Mouse (Mus musculus): ENCODE measurements around the gene Lyrm2. TPM values are rescaled to one million over a fixed set of nuclear protein-coding genes. Genes with fewer than 3 reads are reported as not detected.

Lyrm2 gene
- total RNA-seq, 4 experiments from 2014 or later: 34.9 to 41.7 (median 39.5) TPM

Other genes starting within 250 kb of the Lyrm2 start
- gene Gja10, start 197.5 kb upstream of the Lyrm2 start, total RNA-seq (2022): not detected
- gene Casp8ap2, start 184.8 kb upstream of the Lyrm2 start, total RNA-seq (2022): 10 to 100 TPM in 3 of 4 experiments, 1 to 10 TPM in 1; 9.5 to 13.0 (median 11.4) TPM
- 10 to 100 TPM; 27.5 to 46.7 (median 32.8) TPM for gene Mdn1, start 143.1 kb upstream of the Lyrm2 start, total RNA-seq (2022)
- gene Ankrd6, start 150.6 kb downstream of the Lyrm2 start, total RNA-seq (2022): 10 to 100 TPM; 33.9 to 41.8 (median 34.3) TPM
- gene Rragd, start 182.8 kb downstream of the Lyrm2 start, total RNA-seq (2022): 10 to 100 TPM; 60.6 to 67.8 (median 64.7) TPM
- 100 to 1,000 TPM; 102 to 112 (median 106) TPM for gene Ube2j1, start 231.2 kb downstream of the Lyrm2 start, total RNA-seq (2022)

Data from layer of hippocampus, adult 8-10 months (tissue).